Mouse (Mus musculus) heart, postnatal 25 days (tissue): ENCODE results near the gene Sh3d19. TPM values are rescaled to one million over a fixed set of nuclear protein-coding genes. Genes with fewer than 3 reads are reported as not detected.
A peak's percentile ranks its signal among the peaks of the same experiment; 100 is the strongest.

Source experiments
- DNase-seq: peaks from one replicate; pipeline ENCODE4 v3.0.0; 2022; ENCODE audit warnings: low spot score
- intact Hi-C: fragments of 180-260 bp; cut with DNase I; formaldehyde crosslinking; loops from one replicate; pipeline ENCODE4 v1.15.1; 2025
- total RNA-seq, 2 experiments: library from RNA; stranded (reverse); gene quantifications; 2 replicates each; pipeline ENCODE4 v1.2.3; 2021

The Sh3d19 gene
- total RNA-seq: 10 to 100 TPM; 25.4 to 29.6 TPM

GRCm38 (mm10) chr3:85970742-85971598 is at the start of gene Sh3d19:
Gene Sh3d19, plus strand, starts transcription at chr3:85971109.
- DNase-seq: peak; percentile 74
- intact Hi-C loops: loop anchor here (5.0 kb wide), 1 partner anchor 44 kb away; no protein-coding TSS in a partner anchor

DNA sequence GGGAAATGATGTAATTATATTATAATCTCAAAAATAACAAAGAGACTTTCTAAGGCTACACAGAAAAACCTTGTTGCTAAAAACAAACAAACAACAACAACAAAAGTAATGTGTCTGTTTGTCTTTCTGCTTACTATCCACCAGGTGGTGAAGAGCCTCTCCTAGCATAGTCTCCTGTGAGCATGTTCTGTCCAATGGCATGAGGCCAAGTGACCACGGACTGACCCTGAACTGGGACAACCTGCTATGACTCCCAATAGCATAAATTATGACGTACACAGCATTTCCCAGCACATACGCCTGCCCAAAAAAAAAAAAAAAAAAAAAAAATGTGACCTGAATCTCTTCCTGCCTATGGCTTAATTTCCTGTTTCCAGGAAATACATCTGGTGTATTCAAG is 48.6 kb upstream of the Sh3d19 start:
- DNase-seq: no peak
- intact Hi-C loops: loop anchor here (5.0 kb wide), 2 partner anchors 210 to 1000 kb away; no protein-coding TSS in a partner anchor

DNA sequence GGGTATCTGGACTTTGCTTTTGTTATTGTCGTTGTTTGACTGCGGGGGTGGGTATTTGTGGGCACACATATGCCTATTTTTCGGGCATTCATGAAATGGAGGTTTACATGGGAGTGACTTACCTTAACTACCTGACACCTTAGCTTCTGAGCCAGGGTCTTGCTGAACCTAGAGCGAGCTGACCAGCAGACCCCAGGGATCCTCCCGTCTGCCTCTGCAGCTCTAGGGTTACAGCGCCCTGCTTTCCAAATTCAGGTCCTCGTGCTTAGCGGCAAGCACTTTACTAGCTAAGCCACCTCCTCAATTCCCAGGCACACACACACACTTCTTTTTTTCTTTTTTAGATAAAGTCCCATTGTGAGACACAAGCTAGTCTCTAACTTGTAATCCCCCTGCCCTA is 47.6 kb upstream of the Sh3d19 start:
- no peak for DNase-seq
- intact Hi-C loops: loop anchor here (5.0 kb wide), 2 partner anchors 209 to 1001 kb away; no protein-coding TSS in a partner anchor

DNA sequence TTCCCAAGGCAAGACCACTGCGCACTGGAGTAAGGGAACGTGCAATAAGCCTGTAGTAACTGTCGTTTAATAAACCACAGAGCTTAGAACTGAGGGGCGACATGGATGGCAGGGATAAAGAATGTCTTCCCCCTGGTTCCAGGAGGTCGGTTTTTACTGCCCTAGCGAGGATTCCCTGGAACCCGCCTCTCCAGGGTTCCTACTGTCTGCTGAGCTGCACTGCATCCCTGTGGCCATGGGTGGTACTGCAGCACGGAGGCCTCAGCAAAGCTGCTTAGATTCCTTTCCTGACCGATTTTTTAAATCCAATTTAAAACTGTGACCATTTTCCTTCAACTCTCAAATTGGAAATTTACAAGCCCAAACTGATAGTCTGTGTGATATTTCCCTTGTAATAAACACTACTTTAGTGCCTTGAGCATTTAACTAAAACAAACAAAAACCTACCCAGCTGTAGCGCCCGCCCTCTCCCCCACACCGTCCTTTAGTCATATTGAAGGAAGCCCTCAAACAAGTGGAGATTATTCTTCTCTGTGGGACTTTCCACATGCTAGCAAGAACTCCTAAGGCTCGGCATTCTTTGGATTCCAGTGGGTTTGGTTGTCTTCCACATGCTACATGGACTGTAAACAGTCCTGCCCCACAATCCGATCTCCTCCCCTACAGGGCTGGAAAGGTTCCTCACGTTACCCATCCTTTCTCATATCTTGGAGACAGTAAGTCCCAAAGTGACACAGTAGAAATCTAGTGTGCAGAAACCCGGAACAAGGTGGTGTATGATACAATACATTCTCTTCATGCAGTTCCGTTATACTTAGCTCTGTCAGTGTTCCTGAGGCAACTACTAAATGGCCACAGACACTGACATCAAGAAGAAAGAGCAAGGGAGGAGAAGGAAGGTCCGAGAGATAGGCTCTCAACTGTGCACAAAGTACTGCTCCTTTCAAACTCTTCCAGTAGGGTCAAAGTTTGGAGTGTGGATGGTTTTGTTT is 46.7 kb upstream of the Sh3d19 start:
- peak; percentile 18 for DNase-seq
- intact Hi-C loops: loop anchor here (2.0 to 5.0 kb wide), 3 partner anchors 208 to 1002 kb away; no protein-coding TSS in a partner anchor

DNA sequence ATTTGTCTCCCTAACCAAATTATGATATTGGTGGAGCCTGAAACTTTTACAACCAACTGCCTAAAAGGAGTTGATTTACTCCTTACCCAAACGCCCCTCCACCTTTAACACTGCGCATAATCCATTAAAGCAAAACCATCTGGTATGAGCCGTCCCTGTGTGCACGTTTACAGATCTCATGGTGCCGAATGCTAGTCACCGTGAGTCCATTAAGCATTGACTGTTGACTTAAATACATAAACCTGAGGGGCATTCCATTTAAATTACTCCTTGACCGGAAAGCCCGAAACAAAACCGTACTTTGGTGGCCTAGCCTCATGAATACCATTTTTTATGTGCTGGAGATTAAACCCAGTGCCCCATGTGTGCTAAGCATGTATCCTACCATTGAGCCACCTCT is 43.6 kb upstream of the Sh3d19 start:
- intact Hi-C loops: loop anchor here (5.0 kb wide), 2 partner anchors 45 to 185 kb away; partner anchors contain the start of gene Sh3d19
- DNase-seq: no peak

- intact Hi-C loops: loop anchor here (5.0 kb wide), 2 partner anchors 44 to 184 kb away; partner anchors contain the start of gene Sh3d19
- no peak for DNase-seq
Measured at GRCm38 (mm10) chr3:85928140-85928611, 42.7 kb upstream of the Sh3d19 start.

DNA sequence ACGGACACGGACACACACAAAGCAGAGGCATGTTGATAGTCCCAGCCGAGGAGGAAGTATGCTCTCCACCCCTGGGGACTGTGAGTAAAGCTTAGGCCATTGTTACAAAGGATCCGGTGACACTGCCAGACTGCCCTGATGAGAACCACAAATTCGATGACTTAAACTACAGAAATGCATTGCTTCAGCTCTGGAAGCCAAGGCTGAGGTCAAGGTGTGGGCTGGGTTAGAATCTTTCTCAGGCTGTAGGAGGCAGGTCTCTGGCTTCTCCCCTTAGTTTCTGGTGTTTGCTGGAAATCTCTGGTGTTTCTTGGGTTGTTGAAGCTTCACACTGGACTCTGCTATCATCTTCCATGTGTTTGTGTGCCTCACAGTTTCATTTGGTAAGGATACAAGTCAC is 41.2 kb upstream of the Sh3d19 start:
- intact Hi-C loops: loop anchor here (5.0 kb wide), 2 partner anchors 43 to 183 kb away; partner anchors contain the start of gene Sh3d19
- no peak for DNase-seq

DNA sequence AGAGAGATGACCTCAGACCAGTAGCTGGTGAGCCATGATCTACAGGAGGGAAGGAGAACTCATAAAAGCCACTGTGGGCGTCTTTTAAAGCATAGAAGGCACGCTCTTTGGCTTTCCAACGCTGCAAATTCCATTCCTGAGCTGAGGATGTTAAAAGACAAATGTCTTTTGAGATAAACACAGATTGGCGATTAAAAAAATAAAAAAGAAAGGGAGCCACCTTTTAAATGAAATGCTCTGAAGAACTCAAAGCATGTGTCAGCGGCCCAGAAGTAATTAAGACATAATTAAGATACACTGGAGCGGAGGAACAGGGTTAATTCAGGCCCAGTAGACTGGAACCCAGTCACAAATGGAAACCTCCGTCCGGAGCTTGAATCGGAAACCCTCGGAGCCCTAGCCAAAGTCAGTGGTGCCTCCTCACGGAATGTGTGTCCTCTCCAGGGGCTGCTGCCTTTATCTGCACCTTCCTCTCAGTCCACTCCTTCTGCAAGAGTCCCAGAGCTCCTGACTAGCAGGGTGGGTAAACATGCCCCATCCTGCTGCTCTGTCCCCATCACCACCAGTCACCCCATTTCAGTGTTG is 40.1 kb upstream of the Sh3d19 start:
- intact Hi-C loops: no loop called here
- DNase-seq: no peak

DNA sequence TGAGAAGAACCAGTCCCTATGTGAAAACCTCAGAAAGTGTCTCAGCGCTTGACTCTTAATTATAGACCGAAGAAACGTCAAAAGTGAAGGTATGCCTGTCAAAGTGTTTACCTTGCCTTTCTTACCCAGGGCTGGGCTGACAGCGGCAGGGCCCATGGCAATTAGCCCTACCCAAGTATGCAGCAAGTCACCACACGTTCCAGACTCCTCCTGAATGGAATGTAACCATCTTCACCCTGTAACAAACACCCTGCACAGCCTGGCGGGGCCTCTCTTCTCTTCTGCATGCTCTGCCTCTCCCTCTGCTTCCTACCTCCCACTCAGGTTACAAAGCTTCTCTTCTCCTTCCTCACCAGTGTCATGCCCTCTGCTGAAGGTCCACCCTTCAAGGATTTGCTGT is 39.0 kb upstream of the Sh3d19 start:
- intact Hi-C loops: no loop called here
- no peak for DNase-seq

DNA sequence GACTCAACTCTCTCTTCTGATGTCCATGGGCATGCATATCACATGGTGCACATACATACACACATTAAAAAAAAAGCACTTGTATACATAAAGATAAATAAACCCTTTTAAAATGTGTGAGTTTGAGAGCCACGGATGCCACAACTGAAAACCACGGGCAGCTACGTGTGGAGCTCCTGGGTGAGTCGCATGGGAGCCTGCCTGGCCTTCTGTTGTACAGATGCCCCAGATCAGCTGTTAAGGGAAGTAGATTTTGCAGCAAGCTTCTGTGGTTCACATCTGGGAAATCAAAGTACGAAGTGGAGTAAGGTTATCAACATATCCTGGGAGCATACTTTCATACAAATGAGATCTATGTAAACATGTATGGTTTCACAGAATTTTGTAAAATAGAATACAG is 37.3 kb upstream of the Sh3d19 start:
- intact Hi-C loops: no loop called here
- no peak for DNase-seq

DNA sequence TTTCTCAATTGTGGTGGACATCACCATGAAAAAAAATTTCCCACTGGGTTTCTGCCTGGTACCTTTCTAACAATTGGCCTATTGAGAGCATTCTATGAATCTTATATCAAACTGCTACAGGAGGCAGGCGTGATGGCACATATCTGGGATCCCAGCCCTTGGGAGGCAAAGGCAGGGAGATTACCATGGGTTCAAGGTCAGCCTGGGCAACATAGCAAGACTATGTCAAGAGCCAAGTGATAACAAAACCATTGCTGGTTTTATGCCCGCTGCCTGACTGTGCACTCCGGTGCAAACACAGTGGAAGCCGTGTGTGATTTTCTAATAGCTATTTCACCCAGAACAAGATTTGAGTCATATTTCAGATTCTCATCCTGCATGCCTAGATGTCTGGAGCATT is 20.0 kb upstream of the Sh3d19 start:
- intact Hi-C loops: no loop called here
- no peak for DNase-seq

- DNase-seq: no peak
- intact Hi-C loops: no loop called here
Measured at GRCm38 (mm10) chr3:85952696-85953283, 18.1 kb upstream of the Sh3d19 start.

GRCm38 (mm10) chr3:85955269-85955668 is 15.6 kb upstream of the Sh3d19 start:
- intact Hi-C loops: no loop called here

GRCm38 (mm10) chr3:85955704-85956103 is 15.2 kb upstream of the Sh3d19 start:
- no peak for DNase-seq
- intact Hi-C loops: no loop called here

More at GRCm38 (mm10) chr3:85955269-85955668, 15.6 kb upstream of the Sh3d19 start:
- no peak for DNase-seq

DNA sequence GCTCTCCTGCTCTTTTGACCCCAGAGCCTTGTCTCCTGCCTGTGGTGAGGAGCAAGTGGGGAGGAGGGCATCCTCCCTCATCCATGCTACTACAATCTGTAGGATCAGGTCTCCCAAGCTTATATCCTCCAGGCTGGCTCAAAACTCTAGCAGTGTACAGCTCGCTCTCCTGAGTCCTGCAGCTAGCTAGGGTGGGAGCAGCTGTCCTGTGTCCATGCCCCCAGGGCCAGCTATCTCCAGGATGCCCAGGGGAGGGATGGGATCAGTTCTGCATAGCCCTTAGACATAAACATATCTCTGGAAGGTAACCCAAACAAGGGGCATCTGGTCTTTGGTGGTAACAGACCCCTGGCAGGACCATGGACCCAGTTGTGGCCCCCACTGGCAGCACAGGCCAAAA is 11.2 kb upstream of the Sh3d19 start:
- intact Hi-C loops: no loop called here
- DNase-seq: no peak

- no peak for DNase-seq
- intact Hi-C loops: no loop called here
Measured at GRCm38 (mm10) chr3:85961134-85961533, 9.8 kb upstream of the Sh3d19 start.

DNA sequence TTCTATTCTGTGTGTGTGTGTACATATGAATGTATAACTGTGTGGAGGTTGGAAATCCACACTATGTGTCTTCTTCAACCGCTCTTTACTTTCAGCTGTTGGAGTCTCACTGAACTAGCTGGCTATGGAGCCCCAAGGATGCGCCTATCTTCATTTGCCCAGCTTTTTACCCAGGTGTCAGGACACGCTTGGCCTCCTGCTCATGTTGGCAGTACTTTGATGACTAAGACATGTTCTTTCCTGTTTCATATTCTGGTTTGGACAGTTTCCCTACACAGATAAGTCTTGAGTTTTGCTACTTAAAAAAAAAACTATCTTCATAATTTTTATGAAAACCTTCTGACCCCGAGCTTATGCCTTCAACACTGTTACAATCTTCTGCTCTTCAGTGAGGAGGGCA is 5.4 kb upstream of the Sh3d19 start:
- DNase-seq: no peak
- intact Hi-C loops: no loop called here

DNA sequence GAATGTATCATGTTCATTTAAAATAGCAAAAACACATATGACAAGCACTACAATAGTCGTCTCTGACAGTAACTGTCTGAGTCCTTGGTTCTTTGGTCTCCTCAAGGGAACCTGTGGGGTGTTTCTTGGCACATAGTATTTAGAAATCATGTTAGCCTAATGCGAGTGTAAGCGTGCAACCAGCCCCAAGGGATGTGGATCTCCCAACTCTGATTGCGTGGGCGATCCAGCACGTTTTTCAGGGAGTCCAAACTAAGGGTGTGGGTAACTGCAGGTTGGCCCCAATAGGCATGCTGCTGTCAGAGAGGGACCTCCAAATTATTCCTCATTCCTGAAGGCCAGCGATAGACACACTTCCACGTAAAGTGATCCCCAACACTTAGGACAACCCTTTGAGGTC is 1.9 kb upstream of the Sh3d19 start:
- intact Hi-C loops: no loop called here
- no peak for DNase-seq

DNA sequence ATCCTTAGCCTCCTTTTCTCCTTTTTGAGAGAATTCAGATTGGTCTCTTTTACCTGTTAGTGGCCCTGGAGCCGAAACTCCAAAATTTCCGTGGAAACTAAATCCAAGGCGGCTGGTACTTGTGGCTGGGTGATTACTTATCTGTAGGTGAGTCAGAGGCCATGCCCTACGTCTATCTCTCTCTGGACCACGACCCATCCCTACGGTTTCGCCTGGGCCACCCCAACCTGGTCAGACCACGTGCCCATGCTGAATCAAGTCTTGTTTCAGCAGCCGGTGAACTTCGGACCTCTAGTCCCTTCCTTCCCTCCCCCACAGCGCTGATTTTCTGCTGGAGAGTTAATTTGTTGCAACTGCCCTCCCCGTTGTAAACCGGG is 678 bp downstream of the Sh3d19 start:
- DNase-seq: no peak
- intact Hi-C loops: loop anchor here (5.0 kb wide), 1 partner anchor 44 kb away; no protein-coding TSS in a partner anchor
